ENCODE assay signal across 8 mouse cellular contexts in genomic region chr14:73238498-73239250, GRCm38 (mm10). TPM values are rescaled to one million over a fixed set of nuclear protein-coding genes. Genes with fewer than 3 reads are reported as not detected.
DNase-seq lines count a peak whose midpoint lies in the region; ATAC-seq and TF ChIP-seq lines count a peak whose summit lies in the region.

No protein-coding gene starts in this region.

- no peak for TF ChIP-seq POLR2A in ES-Bruce4 (IDR thresholded peaks at IDR 0.05; ENCODE audit: insufficient read depth, low read length)

- no peaks in the 10 kb centered on the region for H3K27me3 ChIP-seq in ES-Bruce4 (ENCODE audit: control insufficient read depth, insufficient read depth, low read length, poor library complexity, severe bottlenecking)
- no peaks in the 10 kb centered on the region for H3K27me3 ChIP-seq in heart, embryonic 16.5 days (ENCODE audit: control insufficient read depth, insufficient read depth, low read length)

- H3K27ac ChIP-seq in ES-Bruce4 (ENCODE audit: insufficient read depth, low read length) = peak overlapping the region; percentile 96
- H3K27ac ChIP-seq in heart, embryonic 16.5 days (ENCODE audit: low read length) = peak overlapping the region; percentile 90

- peak; percentile 85 for TF ChIP-seq EP300 in ES-Bruce4 (IDR thresholded peaks at IDR 0.05; ENCODE audit: insufficient read depth, low read depth, low read length)

- no peak for TF ChIP-seq CTCF in ES-Bruce4 (IDR thresholded peaks at IDR 0.05; ENCODE audit: low read depth, low read length)

- DNase-seq in 416B (ENCODE audit: low read depth) = peak; percentile 80
- DNase-seq in embryo, embryonic 11 days = peak; percentile 86
- peak; percentile 58 for DNase-seq in kidney, postnatal 14 days
- peak; percentile 59 to 62 for DNase-seq in spleen, postnatal 36 days (ENCODE audit: low spot score in 2 of 2)
- no peak for DNase-seq in left cerebral cortex, adult 8-10 months (ENCODE audit: low spot score in 2 of 2)

- under 1% methylated on average over 20 of the region's 20 CpGs for WGBS in heart, embryonic 16.5 days

- ATAC-seq in heart, embryonic 16.5 days (replicated peaks; ENCODE audit: extremely low read depth, insufficient read depth, low FRiP score) = peak; percentile 88
- ATAC-seq in megakaryocyte, adult 5-6 weeks (ENCODE audit: poor library complexity, severe bottlenecking) = peak; percentile 66

- H3K4me3 ChIP-seq in ES-Bruce4 (ENCODE audit: low read depth, low read length) = peak overlapping the region; percentile 95
- H3K4me3 ChIP-seq in heart, embryonic 16.5 days (ENCODE audit: low read length) = peak overlapping the region; percentile 67

- H3K9ac ChIP-seq in ES-Bruce4 (ENCODE audit: low read depth, poor library complexity, severe bottlenecking) = peak overlapping the region; percentile 83
- H3K9ac ChIP-seq in heart, embryonic 16.5 days (ENCODE audit: low read length) = peak overlapping the region; percentile 80

- no peaks in the 10 kb centered on the region for H3K9me3 ChIP-seq in ES-Bruce4 (replicated peaks; ENCODE audit: control insufficient read depth, insufficient read depth, low read length, poor library complexity, severe bottlenecking)
- H3K9me3 ChIP-seq in heart, embryonic 16.5 days (replicated peaks; ENCODE audit: control insufficient read depth, low read length) = peaks cover 2% of the 10 kb centered on the region; the same call in 1 of the 2 replicates

- H3K4me1 ChIP-seq in ES-Bruce4 (ENCODE audit: control insufficient read depth, insufficient read depth, low read length) = peaks cover 7% of the 10 kb centered on the region
- peaks cover 11% of the 10 kb centered on the region for H3K4me1 ChIP-seq in heart, embryonic 16.5 days (ENCODE audit: control insufficient read depth, insufficient read depth, low read length)

- peaks cover 4% of the 10 kb centered on the region for H3K36me3 ChIP-seq in ES-Bruce4 (ENCODE audit: control insufficient read depth, insufficient read depth, low read length, poor library complexity, severe bottlenecking)
- peaks cover 5% of the 10 kb centered on the region; the same call in 1 of the 2 replicates for H3K36me3 ChIP-seq in heart, embryonic 16.5 days (ENCODE audit: control insufficient read depth, insufficient read depth)

- H3K4me2 ChIP-seq in heart, embryonic 16.5 days (ENCODE audit: low read depth, low read length) = peak overlapping the region; percentile 66

RNA-seq across cellular contexts. Expression of gene Lpar6, which starts 1.0 kb away (rescaled TPM):
- 12.9 TPM in 2 replicates for polyA plus RNA-seq in ES-Bruce4 (2011; ENCODE audit: insufficient read depth, insufficient read length, low read depth, missing spikeins)
- 7.5 and 9.4 TPM in 2 replicates for polyA plus RNA-seq in heart, embryonic 16.5 days (2015; fragmentation: Nextera tagmentation; extraction: Ambion mirVana)
- total RNA-seq in megakaryocyte, adult 5-6 weeks (2015) = 31.5 and 34.3 TPM in 2 replicates
- 28.0 and 29.7 TPM in 2 replicates for total RNA-seq in megakaryocyte, adult 5-6 weeks (2017)
- total RNA-seq in left cerebral cortex, adult 8-10 months (2022) = 1 to 10 TPM; 1.3 to 1.8 (median 1.4) TPM

Comparison
In these comparisons a context has a peak if more than half of its experiments do, and no peak if none do; other contexts are left out.
1. DNase-seq: peak in 416B (single experiment), embryo, embryonic 11 days (single experiment), kidney, postnatal 14 days (single experiment) and spleen, postnatal 36 days (2 of 2); none in left cerebral cortex, adult 8-10 months (0 of 2).
2. RNA of gene Lpar6, which starts 1.0 kb away (total RNA-seq): 28.0 to 34.3 TPM in megakaryocyte, adult 5-6 weeks; 1.3 to 1.8 TPM in left cerebral cortex, adult 8-10 months; every median in the first group is over 10 times any median in the second.